Mouse (Mus musculus): ENCODE data around the gene Tbck.

DNA sequence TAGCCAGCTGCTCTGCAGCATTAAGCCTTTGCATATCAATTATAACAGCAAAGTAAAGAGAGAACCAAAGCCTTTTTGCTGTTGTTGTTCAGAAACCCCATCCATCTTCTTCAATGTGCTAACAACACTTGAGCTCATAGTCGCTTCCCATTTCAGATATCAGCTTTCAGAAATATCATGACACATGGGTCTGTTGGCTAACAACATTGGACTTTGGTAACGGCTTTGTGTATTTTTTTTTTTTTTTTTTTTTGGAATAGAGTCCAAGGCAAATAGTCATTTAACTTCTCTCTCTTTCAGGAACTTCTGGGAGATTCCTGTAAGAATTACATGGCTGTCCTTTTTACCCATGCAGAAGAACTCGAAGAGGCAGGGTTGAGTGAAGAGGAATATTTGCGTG, 39.9 kb upstream of the Tbck start:
- TF ChIP-seq POLR2A (IDR thresholded peaks at IDR 0.05; ENCODE audit: insufficient read length, low read depth) (no peak), POLR2AphosphoS2 (IDR thresholded peaks at IDR 0.05; ENCODE audit: insufficient read length, low read depth) (no peak), SRF (IDR thresholded peaks at IDR 0.05; ENCODE audit: control insufficient read depth, insufficient read length, low read depth) (no peak), TCF12 (IDR thresholded peaks at IDR 0.05; ENCODE audit: insufficient read depth, poor library complexity, severe bottlenecking) (no peak), MYOD1 (IDR thresholded peaks at IDR 0.05; ENCODE audit: control insufficient read depth in 1 of 3, insufficient read length in 2 of 3, low read depth in 2 of 3) (no peak), TCF3 (IDR thresholded peaks at IDR 0.05; ENCODE audit: insufficient read length, low read depth) (no peak)
